Mouse (Mus musculus): Measurements from ENCODE around the gene BC017158. TPM values are rescaled to one million over a fixed set of nuclear protein-coding genes. Genes with fewer than 3 reads are reported as not detected.

The BC017158 gene
- polyA plus RNA-seq, 1 experiment = 37.3 TPM

- Histone ChIP-seq H3K4me1 (ENCODE audit: control insufficient read depth, insufficient read depth, low read length) (no peaks in the 10 kb centered on the region; the same call in 1 of the 2 replicates), H3K27ac (ENCODE audit: control insufficient read depth, insufficient read depth, low read depth, low read length, poor library complexity) (no peak overlapping the region), H3K4me3 (replicated peaks; ENCODE audit: control insufficient read depth, low read depth, low read length) (no peak overlapping the region)
- TF ChIP-seq CTCF (IDR thresholded peaks at IDR 0.05; ENCODE audit: control insufficient read depth, insufficient read depth, low read length) (no peak), POLR2A (IDR thresholded peaks at IDR 0.05; ENCODE audit: borderline replicate concordance, control insufficient read depth, low read depth, low read length) (no peak)
- 91% methylated on average over 8 of the region's 8 CpGs for WGBS
These were observed 12.9 kb downstream of the BC017158 start for GRCm38 (mm10) chr7:128285060-128285459.

GRCm38 (mm10) chr7:128284047-128284446 is 13.9 kb downstream of the BC017158 start:
- Histone ChIP-seq H3K27ac (ENCODE audit: control insufficient read depth, insufficient read depth, low read depth, low read length, poor library complexity) (no peak overlapping the region), H3K4me3 (replicated peaks; ENCODE audit: control insufficient read depth, low read depth, low read length) (no peak overlapping the region), H3K4me1 (ENCODE audit: control insufficient read depth, insufficient read depth, low read length) (no peaks in the 10 kb centered on the region; the same call in 1 of the 2 replicates)
- 89% methylated on average over 5 of the region's 5 CpGs for WGBS
- TF ChIP-seq CTCF (IDR thresholded peaks at IDR 0.05; ENCODE audit: control insufficient read depth, insufficient read depth, low read length) (no peak), POLR2A (IDR thresholded peaks at IDR 0.05; ENCODE audit: borderline replicate concordance, control insufficient read depth, low read depth, low read length) (no peak)

GRCm38 (mm10) chr7:128282532-128283244 is 15.3 kb downstream of the BC017158 start:
- no peak overlapping the region for H3K27ac ChIP-seq (ENCODE audit: control insufficient read depth, insufficient read depth, low read depth, low read length, poor library complexity)
- TF ChIP-seq CTCF (IDR thresholded peaks at IDR 0.05; ENCODE audit: control insufficient read depth, insufficient read depth, low read length) (no peak), POLR2A (IDR thresholded peaks at IDR 0.05; ENCODE audit: borderline replicate concordance, control insufficient read depth, low read depth, low read length) (no peak)
- no peaks in the 10 kb centered on the region; the same call in 1 of the 2 replicates for H3K4me1 ChIP-seq (ENCODE audit: control insufficient read depth, insufficient read depth, low read length)
- 72% methylated on average over 7 of the region's 7 CpGs for WGBS
- H3K4me3 ChIP-seq (replicated peaks; ENCODE audit: control insufficient read depth, low read depth, low read length) = no peak overlapping the region

GRCm38 (mm10) chr7:128281765-128282164 is 16.2 kb downstream of the BC017158 start:
- H3K4me1 ChIP-seq (ENCODE audit: control insufficient read depth, insufficient read depth, low read length) = no peaks in the 10 kb centered on the region

GRCm38 (mm10) chr7:128279750-128280149 is 18.2 kb downstream of the BC017158 start:
- no peak overlapping the region for H3K4me3 ChIP-seq (replicated peaks; ENCODE audit: control insufficient read depth, low read depth, low read length)
- no peak overlapping the region for H3K27ac ChIP-seq (ENCODE audit: control insufficient read depth, insufficient read depth, low read depth, low read length, poor library complexity)
- no peak for TF ChIP-seq CTCF (IDR thresholded peaks at IDR 0.05; ENCODE audit: control insufficient read depth, insufficient read depth, low read length)
- H3K4me1 ChIP-seq (ENCODE audit: control insufficient read depth, insufficient read depth, low read length) = no peaks in the 10 kb centered on the region
- 88% methylated on average over 4 of the region's 4 CpGs for WGBS

More at GRCm38 (mm10) chr7:128281765-128282164, 16.2 kb downstream of the BC017158 start:
- H3K27ac ChIP-seq (ENCODE audit: control insufficient read depth, insufficient read depth, low read depth, low read length, poor library complexity) = no peak overlapping the region
- WGBS = 75% methylated on average over 11 of the region's 11 CpGs
- no peak for TF ChIP-seq POLR2A (IDR thresholded peaks at IDR 0.05; ENCODE audit: borderline replicate concordance, control insufficient read depth, low read depth, low read length)
- TF ChIP-seq CTCF (IDR thresholded peaks at IDR 0.05; ENCODE audit: control insufficient read depth, insufficient read depth, low read length) = no peak
- no peak overlapping the region for H3K4me3 ChIP-seq (replicated peaks; ENCODE audit: control insufficient read depth, low read depth, low read length)

GRCm38 (mm10) chr7:128276051-128276450 is 21.9 kb downstream of the BC017158 start:
- Histone ChIP-seq H3K4me3 (replicated peaks; ENCODE audit: control insufficient read depth, low read depth, low read length) (no peak overlapping the region), H3K27ac (ENCODE audit: control insufficient read depth, insufficient read depth, low read depth, low read length, poor library complexity) (no peak overlapping the region)
- 96% methylated on average over 6 of the region's 6 CpGs for WGBS

GRCm38 (mm10) chr7:128271496-128271895 is 26.5 kb downstream of the BC017158 start:
- no peak for TF ChIP-seq CTCF (IDR thresholded peaks at IDR 0.05; ENCODE audit: control insufficient read depth, insufficient read depth, low read length)
- TF ChIP-seq POLR2A (IDR thresholded peaks at IDR 0.05; ENCODE audit: borderline replicate concordance, control insufficient read depth, low read depth, low read length) = no peak
- no peak overlapping the region for H3K27ac ChIP-seq (ENCODE audit: control insufficient read depth, insufficient read depth, low read depth, low read length, poor library complexity)
- H3K4me3 ChIP-seq (replicated peaks; ENCODE audit: control insufficient read depth, low read depth, low read length) = no peak overlapping the region
- 97% methylated on average over 9 of the region's 9 CpGs for WGBS
- H3K4me1 ChIP-seq (ENCODE audit: control insufficient read depth, insufficient read depth, low read length) = peaks cover 3% of the 10 kb centered on the region; the same call in 1 of the 2 replicates

More at GRCm38 (mm10) chr7:128276051-128276450, 21.9 kb downstream of the BC017158 start:
- H3K4me1 ChIP-seq (ENCODE audit: control insufficient read depth, insufficient read depth, low read length) = no peaks in the 10 kb centered on the region; the same call in 1 of the 2 replicates
- TF ChIP-seq CTCF (IDR thresholded peaks at IDR 0.05; ENCODE audit: control insufficient read depth, insufficient read depth, low read length) (no peak), POLR2A (IDR thresholded peaks at IDR 0.05; ENCODE audit: borderline replicate concordance, control insufficient read depth, low read depth, low read length) (no peak)

- no peak overlapping the region for H3K4me3 ChIP-seq (replicated peaks; ENCODE audit: control insufficient read depth, low read depth, low read length)
- H3K4me1 ChIP-seq (ENCODE audit: control insufficient read depth, insufficient read depth, low read length) = peaks cover 3% of the 10 kb centered on the region; the same call in 1 of the 2 replicates
- whole genome bisulfite sequencing = 51% methylated on average over 13 of the region's 13 CpGs
- TF ChIP-seq CTCF (IDR thresholded peaks at IDR 0.05; ENCODE audit: control insufficient read depth, insufficient read depth, low read length) = no peak
- peak; percentile 50; the same call in 1 of the 2 replicates for TF ChIP-seq POLR2A (IDR thresholded peaks at IDR 0.05; ENCODE audit: borderline replicate concordance, control insufficient read depth, low read depth, low read length)
- no peak overlapping the region for H3K27ac ChIP-seq (ENCODE audit: control insufficient read depth, insufficient read depth, low read depth, low read length, poor library complexity)
These were observed 27.5 kb downstream of the BC017158 start for GRCm38 (mm10) chr7:128270431-128270850.

Data from bone marrow, adult 2 months (tissue).